Comparison of ENCODE assay signal across 11 mouse cellular contexts in the genomic region with DNA sequence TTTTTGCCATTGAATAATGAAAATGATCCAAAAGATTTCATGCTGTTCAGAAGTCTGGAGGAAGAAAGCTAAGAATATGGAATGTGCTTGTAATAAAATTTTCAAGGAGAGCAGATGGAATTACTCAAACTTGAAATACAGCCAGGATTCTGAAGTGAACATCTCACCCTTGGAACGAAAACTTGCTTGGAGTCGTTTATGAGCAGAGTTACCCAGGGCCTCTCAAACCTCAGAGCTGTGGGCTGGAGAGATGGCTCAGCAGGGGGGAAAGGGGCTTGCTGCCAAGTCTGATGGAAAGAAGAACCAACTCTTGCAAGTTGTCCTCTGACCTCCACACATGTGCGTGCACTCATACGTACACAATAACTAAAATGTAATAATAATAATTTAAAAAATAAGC.
DNase-seq lines count a peak whose midpoint lies in the region; ATAC-seq and TF ChIP-seq lines count a peak whose summit lies in the region.
"Had no signal": no experiment of that assay in that cellular context is flagged by ENCODE, and none has a peak within 500 bp of the region (broad histone marks: within the 10 kb centered on the region; RNA-seq: fewer than 3 reads in every experiment).

No protein-coding gene starts in this region.

- DNase-seq in kidney, adult 2 months, result peak; percentile 30
- no peak for DNase-seq in kidney, adult 11 months
- DNase-seq in Patski (ENCODE audit: low read depth, low spot score), result peak; percentile 24
- peak; percentile 20 for DNase-seq in lung, postnatal 36 days
- DNase-seq in liver, postnatal 0 days, result no peak
- DNase-seq in hindbrain, embryonic 11.5 days (ENCODE audit: low spot score), result no peak
- DNase-seq: adrenal gland, adult 2 months; cerebellum, adult 9-11 months had no signal

- POLR2A ChIA-PET in Patski (lab: Charles Lee), result no interaction called here

- TF ChIP-seq CTCF in kidney, adult 2 months (conservative IDR thresholded peaks at IDR 0.05; ENCODE audit: insufficient read depth, insufficient read length, low read depth, low read length), result no peak
- no peak for TF ChIP-seq CTCF in Patski (IDR thresholded peaks at IDR 0.05)
- TF ChIP-seq CTCF in embryonic fibroblast, embryonic 13.5 days (IDR thresholded peaks at IDR 0.05; ENCODE audit: borderline replicate concordance, insufficient read depth, low read length), result no peak
- TF ChIP-seq CTCF in liver, postnatal 0 days (IDR thresholded peaks at IDR 0.05; ENCODE audit: low read depth), result no peak

- no peak for TF ChIP-seq EP300 in liver, postnatal 0 days (IDR thresholded peaks at IDR 0.05; ENCODE audit: low read depth)

- no peak for TF ChIP-seq POLR2A in kidney, adult 2 months (IDR thresholded peaks at IDR 0.05; ENCODE audit: low read depth, low read length)
- no peak for TF ChIP-seq POLR2A in embryonic fibroblast, embryonic 13.5 days (IDR thresholded peaks at IDR 0.05; ENCODE audit: low read depth, low read length)

- H3K36me3 ChIP-seq in kidney, adult 2 months (ENCODE audit: control insufficient read depth, insufficient read depth, low read length), result no peaks in the 10 kb centered on the region
- no peaks in the 10 kb centered on the region for H3K36me3 ChIP-seq in liver, postnatal 0 days (replicated peaks; ENCODE audit: insufficient read depth, low read length)
- H3K36me3 ChIP-seq in hindbrain, embryonic 11.5 days (ENCODE audit: control insufficient read depth, insufficient read depth, low read length), result no peaks in the 10 kb centered on the region
- H3K36me3 ChIP-seq: heart, embryonic 15.5 days had no signal

- H3K4me2 ChIP-seq in liver, postnatal 0 days (ENCODE audit: low read depth, low read length), result no peak overlapping the region
- H3K4me2 ChIP-seq in hindbrain, embryonic 11.5 days (replicated peaks; ENCODE audit: low read depth, low read length), result no peak overlapping the region
- H3K4me2 ChIP-seq: heart, embryonic 15.5 days had no signal

- 32% methylated on average over 4 of the region's 4 CpGs for WGBS in kidney, adult 2 months
- WGBS in liver, postnatal 0 days (ENCODE audit: insufficient replicate concordance), result 63% methylated on average over 4 of the region's 4 CpGs
- WGBS in hindbrain, embryonic 11.5 days, result 79% methylated on average over 4 of the region's 4 CpGs

- CTCF ChIA-PET in Patski (lab: Charles Lee), result interaction anchor here (0.7 kb wide), 1 partner anchor 38 kb away, joined by 3 read pairs; no protein-coding TSS in a partner anchor

- no peak for ATAC-seq in Patski
- ATAC-seq in liver, postnatal 0 days, result no peak
- no peak for ATAC-seq in hindbrain, embryonic 11.5 days (ENCODE audit: low FRiP score)

- in situ Hi-C loops in Patski (cut with MboI; ENCODE audit: low pct_unique_long_range_greater_than_20kb), result no loop called here

- H3K4me1 ChIP-seq in kidney, adult 2 months (ENCODE audit: control insufficient read depth, insufficient read depth, low read length), result 0 out of 2 replicates have a peak, but pooled peaks cover 2% of the 10 kb centered on the region
- H3K4me1 ChIP-seq in embryonic fibroblast, embryonic 13.5 days (ENCODE audit: control insufficient read depth, insufficient read depth, low read length), result peaks cover 7% of the 10 kb centered on the region
- H3K4me1 ChIP-seq in liver, postnatal 0 days (ENCODE audit: insufficient read depth), result no peaks in the 10 kb centered on the region
- H3K4me1 ChIP-seq in hindbrain, embryonic 11.5 days (replicated peaks; ENCODE audit: control insufficient read depth, insufficient read depth, low read length), result no peaks in the 10 kb centered on the region

- no peak overlapping the region for H3K9ac ChIP-seq in liver, postnatal 0 days (replicated peaks)
- no peak overlapping the region for H3K9ac ChIP-seq in hindbrain, embryonic 11.5 days (ENCODE audit: low read depth, low read length)
- H3K9ac ChIP-seq: heart, embryonic 15.5 days had no signal

- no peaks in the 10 kb centered on the region; the same call in 1 of the 2 replicates for H3K9me3 ChIP-seq in liver, postnatal 0 days (ENCODE audit: low read length)
- H3K9me3 ChIP-seq in hindbrain, embryonic 11.5 days (ENCODE audit: control insufficient read depth, low read length), result no peaks in the 10 kb centered on the region
- H3K9me3 ChIP-seq: heart, embryonic 15.5 days had no signal

- H3K27ac ChIP-seq in kidney, adult 2 months (ENCODE audit: insufficient read depth, low read depth, low read length), result no peak overlapping the region
- peak overlapping the region; percentile 74 for H3K27ac ChIP-seq in embryonic fibroblast, embryonic 13.5 days (ENCODE audit: insufficient read depth, low read length)
- H3K27ac ChIP-seq in liver, postnatal 0 days (ENCODE audit: low read depth), result no peak overlapping the region
- H3K27ac ChIP-seq in hindbrain, embryonic 11.5 days (ENCODE audit: low read depth, low read length), result no peak overlapping the region
- H3K27ac ChIP-seq: layer of hippocampus, adult 2 months had no signal

- no peaks in the 10 kb centered on the region for H3K27me3 ChIP-seq in kidney, adult 2 months (replicated peaks; ENCODE audit: control insufficient read depth, insufficient read depth, low read length)
- H3K27me3 ChIP-seq in Patski, result no peaks in the 10 kb centered on the region
- H3K27me3 ChIP-seq in liver, postnatal 0 days (ENCODE audit: insufficient read depth, low read length), result no peaks in the 10 kb centered on the region
- no peaks in the 10 kb centered on the region for H3K27me3 ChIP-seq in hindbrain, embryonic 11.5 days (ENCODE audit: control insufficient read depth, insufficient read depth, low read length)
- H3K27me3 ChIP-seq: heart, embryonic 15.5 days had no signal

- no peak overlapping the region for H3K4me3 ChIP-seq in kidney, adult 2 months (ENCODE audit: insufficient read depth, low read depth, low read length)
- no peak overlapping the region for H3K4me3 ChIP-seq in embryonic fibroblast, embryonic 13.5 days (ENCODE audit: insufficient read depth, low read length)
- no peak overlapping the region for H3K4me3 ChIP-seq in liver, postnatal 0 days (ENCODE audit: low read depth, low read length)
- H3K4me3 ChIP-seq in hindbrain, embryonic 11.5 days (ENCODE audit: low read depth, low read length), result no peak overlapping the region
- H3K4me3 ChIP-seq: heart, embryonic 15.5 days; layer of hippocampus, adult 2 months had no signal

Comparison
In these comparisons a context has a peak if more than half of its experiments do, and no peak if none do; other contexts are left out.
1. DNase-seq: peak in kidney, adult 2 months (single experiment), Patski (single experiment) and lung, postnatal 36 days (single experiment); none in kidney, adult 11 months (single experiment), liver, postnatal 0 days (single experiment) and hindbrain, embryonic 11.5 days (single experiment).